Mouse (Mus musculus): ENCODE measurements at regions not wholly inside any gene's neighbourhood (a gene's known extent, or its start where the extent isn't known, plus 50 kb on each side); places are given as distances from the start of the nearest gene placed in this dataset. TPM values are rescaled to one million over a fixed set of nuclear protein-coding genes. Genes with fewer than 3 reads are reported as not detected.
A peak's percentile ranks its signal among the peaks of the same experiment; 100 is the strongest.

DNA sequence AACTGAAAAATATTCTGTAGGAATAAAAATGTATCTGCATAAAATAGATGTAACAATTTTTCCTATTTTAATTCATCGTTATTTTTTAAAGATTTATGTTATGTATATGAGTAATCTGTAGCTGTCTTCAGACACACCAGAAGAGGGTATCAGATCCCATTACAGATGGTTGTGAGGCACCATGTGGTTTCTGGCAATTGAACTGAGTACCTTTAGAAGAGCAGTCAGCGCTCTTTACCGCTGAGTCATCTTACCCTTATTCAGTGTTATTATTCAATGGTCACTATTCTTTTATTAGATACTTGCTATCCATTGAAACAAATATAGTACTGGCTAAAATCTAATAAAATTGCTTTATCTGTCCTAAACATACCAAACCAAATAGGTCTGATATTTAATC, 820.7 kb upstream of the Nrxn1 start:
- no peaks in the 10 kb centered on the region for H3K9me3 ChIP-seq (replicated peaks; ENCODE audit: control insufficient read depth, low read length)
- ATAC-seq (no peak), DNase-seq (ENCODE audit: low spot score) (no peak)
- H3K27ac ChIP-seq (ENCODE audit: low read depth, low read length): no peak overlapping the region
- H3K27me3 ChIP-seq (replicated peaks; ENCODE audit: control insufficient read depth, insufficient read depth, low read length): no peaks in the 10 kb centered on the region
- H3K4me1 ChIP-seq (ENCODE audit: control insufficient read depth, insufficient read depth, low read length): no peaks in the 10 kb centered on the region
- 93% methylated on average over 3 of the region's 3 CpGs for WGBS
- H3K9ac ChIP-seq (ENCODE audit: low read length): no peak overlapping the region
- H3K4me2 ChIP-seq (ENCODE audit: low read length): no peak overlapping the region
- no peak overlapping the region for H3K4me3 ChIP-seq (ENCODE audit: low read depth, low read length)
- no peaks in the 10 kb centered on the region for H3K36me3 ChIP-seq (ENCODE audit: control insufficient read depth, insufficient read depth, low read length)

DNA sequence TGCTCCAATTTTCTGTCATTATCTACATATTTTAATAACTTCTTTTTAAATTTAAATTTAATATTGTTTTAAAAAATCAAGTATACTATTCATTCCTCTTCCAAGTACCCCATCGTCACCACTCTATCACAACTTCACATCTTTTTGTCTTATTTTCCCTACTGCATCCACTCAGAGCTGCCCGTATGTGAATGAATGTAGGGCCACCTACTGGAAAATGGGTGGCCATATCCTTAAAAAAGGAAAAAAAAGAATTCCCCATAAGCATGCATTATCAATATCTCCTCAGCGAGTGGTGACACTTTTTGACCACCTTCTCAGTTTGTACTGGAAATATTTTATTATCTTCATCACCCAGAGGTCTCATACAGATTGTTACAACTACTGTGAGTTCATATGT, 810.2 kb upstream of the Nrxn1 start:
- WGBS: 86% methylated on average over 3 of the region's 3 CpGs
- H3K9ac ChIP-seq (ENCODE audit: low read length): no peak overlapping the region
- ATAC-seq: no peak
- no peaks in the 10 kb centered on the region for H3K27me3 ChIP-seq (replicated peaks; ENCODE audit: control insufficient read depth, insufficient read depth, low read length)
- DNase-seq (ENCODE audit: low spot score): no peak
- H3K36me3 ChIP-seq (ENCODE audit: control insufficient read depth, insufficient read depth, low read length): no peaks in the 10 kb centered on the region
- no peaks in the 10 kb centered on the region for H3K4me1 ChIP-seq (ENCODE audit: control insufficient read depth, insufficient read depth, low read length)
- H3K9me3 ChIP-seq (replicated peaks; ENCODE audit: control insufficient read depth, low read length): no peaks in the 10 kb centered on the region
- no peak overlapping the region for H3K4me2 ChIP-seq (ENCODE audit: low read length)
- no peak overlapping the region for H3K4me3 ChIP-seq (ENCODE audit: low read depth, low read length)
- H3K27ac ChIP-seq (ENCODE audit: low read depth, low read length): no peak overlapping the region

DNA sequence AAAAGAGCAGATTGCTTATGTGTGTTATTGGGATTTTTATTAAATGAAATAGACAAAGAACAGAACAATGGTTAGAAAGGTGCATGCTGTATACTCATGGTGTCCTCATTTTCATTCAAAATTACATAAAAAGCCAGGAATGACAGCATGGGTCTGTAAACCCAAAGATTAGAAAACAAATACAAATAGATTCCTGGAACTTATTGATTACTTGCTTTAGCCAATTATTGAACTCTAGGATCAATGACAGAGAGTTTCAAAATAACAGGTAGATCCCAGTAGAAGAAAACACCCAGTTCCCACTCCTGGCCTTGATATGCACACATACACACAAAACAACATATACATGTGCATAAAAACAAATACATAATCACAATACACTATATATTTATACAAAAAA, 782.4 kb upstream of the Nrxn1 start:
- Histone ChIP-seq H3K4me3 (ENCODE audit: low read depth, low read length) (no peak overlapping the region), H3K9me3 (replicated peaks; ENCODE audit: control insufficient read depth, low read length) (no peaks in the 10 kb centered on the region), H3K27ac (ENCODE audit: low read depth, low read length) (no peak overlapping the region), H3K9ac (ENCODE audit: low read length) (no peak overlapping the region), H3K36me3 (ENCODE audit: control insufficient read depth, insufficient read depth, low read length) (no peaks in the 10 kb centered on the region), H3K4me1 (ENCODE audit: control insufficient read depth, insufficient read depth, low read length) (no peaks in the 10 kb centered on the region), H3K27me3 (replicated peaks; ENCODE audit: control insufficient read depth, insufficient read depth, low read length) (no peaks in the 10 kb centered on the region), H3K4me2 (ENCODE audit: low read length) (no peak overlapping the region)
- ATAC-seq: no peak
- DNase-seq (ENCODE audit: low spot score): no peak

DNA sequence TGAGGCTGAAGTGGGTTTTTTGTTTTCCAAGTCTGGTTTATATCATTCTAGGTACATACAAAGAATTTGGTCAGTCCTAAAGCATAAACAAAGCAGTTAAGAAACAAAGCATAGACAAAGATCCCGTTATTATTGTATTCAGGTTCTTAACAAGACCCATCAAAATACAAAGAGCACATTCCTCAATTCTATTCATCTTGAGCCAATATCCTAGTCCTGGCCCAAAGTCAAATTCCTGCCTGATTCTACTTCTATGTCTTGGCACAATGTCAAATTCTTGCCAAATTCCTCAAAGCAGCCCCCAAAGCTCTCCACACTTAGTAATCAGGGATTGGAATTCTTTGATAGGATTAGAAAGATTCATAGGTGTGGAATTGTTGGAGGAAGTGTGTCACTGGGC, 769.3 kb upstream of the Nrxn1 start:
- ATAC-seq (peak; percentile 12; the same call in 1 of the 2 replicates), DNase-seq (ENCODE audit: low spot score) (peak; percentile 62)
- Histone ChIP-seq H3K27me3 (replicated peaks; ENCODE audit: control insufficient read depth, insufficient read depth, low read length) (no peaks in the 10 kb centered on the region), H3K27ac (ENCODE audit: low read depth, low read length) (no peak overlapping the region), H3K9ac (ENCODE audit: low read length) (no peak overlapping the region), H3K4me3 (ENCODE audit: low read depth, low read length) (no peak overlapping the region), H3K4me1 (ENCODE audit: control insufficient read depth, insufficient read depth, low read length) (no peaks in the 10 kb centered on the region), H3K9me3 (replicated peaks; ENCODE audit: control insufficient read depth, low read length) (no peaks in the 10 kb centered on the region), H3K4me2 (ENCODE audit: low read length) (no peak overlapping the region), H3K36me3 (ENCODE audit: control insufficient read depth, insufficient read depth, low read length) (no peaks in the 10 kb centered on the region)
- WGBS: 53% methylated on average over 1 of the region's 1 CpGs

Small RNAs in the stretch of these regions (microRNA-seq; reads per million reads assigned to microRNA genes)
- not detected for gene Gm44345

Measured in forebrain, embryonic 14.5 days (tissue).